Mouse (Mus musculus) intestine, embryonic 14.5 days (tissue): ENCODE results near the gene Gm49450. TPM values are rescaled to one million over a fixed set of nuclear protein-coding genes. Genes with fewer than 3 reads are reported as not detected.

Experiments
- ATAC-seq: fragments of 200-750 bp; cut with Nextera tagmentation; replicated peaks from 2 replicates; pipeline ENCODE4 v1.8.0; 2017; ENCODE audit warnings: low read depth, moderate number of reproducible peaks, moderate TSS enrichment, moderate library complexity; ENCODE audit not compliant: low FRiP score, low TSS enrichment
- DNase-seq: peaks from one replicate; pipeline ENCODE4 v3.0.0-alpha.2; 2018; ENCODE audit warnings: low spot score
- H3K27ac ChIP-seq: fragments of 300-500 bp; sonication (generic); 2 replicates; pipeline ENCODE4 v1.5.1; 2014; ENCODE audit warnings: low read depth, mild to moderate bottlenecking, control low read depth
- H3K27me3 ChIP-seq: fragments of 300-500 bp; sonication (generic); replicated peaks from 2 replicates; pipeline ENCODE4 v1.6.1; 2014; ENCODE audit warnings: low read length, control low read depth; ENCODE audit not compliant: control insufficient read depth, insufficient read depth
- H3K36me3 ChIP-seq: fragments of 300-500 bp; sonication (generic); 2 replicates; pipeline ENCODE4 v1.6.1; 2014; ENCODE audit warnings: low read length, control low read depth; ENCODE audit not compliant: control insufficient read depth, insufficient read depth
- H3K4me1 ChIP-seq: fragments of 300-500 bp; sonication (generic); replicated peaks from 2 replicates; pipeline ENCODE4 v1.6.1; 2014; ENCODE audit warnings: low read length, control low read depth, mixed read lengths; ENCODE audit not compliant: control insufficient read depth, insufficient read depth
- H3K4me2 ChIP-seq: fragments of 300-500 bp; sonication (generic); 2 replicates; pipeline ENCODE4 v1.6.1; 2014; ENCODE audit warnings: low read length
- H3K4me3 ChIP-seq: fragments of 300-500 bp; sonication (generic); 2 replicates; pipeline ENCODE4 v1.5.1; 2014; ENCODE audit warnings: low read depth, low read length, control low read depth, mixed read lengths
- H3K9ac ChIP-seq: fragments of 300-500 bp; sonication (generic); 2 replicates; pipeline ENCODE4 v1.6.1; 2014; ENCODE audit warnings: mild to moderate bottlenecking, low read length
- H3K9me3 ChIP-seq: fragments of 300-500 bp; sonication (generic); 2 replicates; pipeline ENCODE4 v1.6.1; 2016; ENCODE audit warnings: low read length, control low read depth; ENCODE audit not compliant: control insufficient read depth
- WGBS: fragments of 180-500 bp; shearing (Covaris S2); extraction: QIAGEN DNeasy Blood & Tissue Kit; methylation state at CpG from one replicate; pipeline ENCODE4 v1.1.7; 2014; 5-methylcytosine and 5-hydroxymethylcytosine counted together
- polyA plus RNA-seq: library from polyadenylated mRNA; unstranded; fragments of >200 nt; fragmentation: Nextera tagmentation; extraction: Ambion mirVana; gene quantifications from 2 replicates; pipeline ENCODE4 v1.2.1, GENCODE M21; 2014

Gene Gm49450
- polyA plus RNA-seq, 1 experiment from 2014 or later = not detected

- Histone ChIP-seq H3K27ac (no peak overlapping the region), H3K4me1 (peaks cover 6% of the 10 kb centered on the region), H3K27me3 (no peaks in the 10 kb centered on the region), H3K36me3 (no peaks in the 10 kb centered on the region), H3K4me3 (no peak overlapping the region), H3K9ac (no peak overlapping the region), H3K4me2 (no peak overlapping the region), H3K9me3 (no peaks in the 10 kb centered on the region)
- no peak for ATAC-seq
- WGBS = 71% methylated on average over 1 of the region's 1 CpGs
- DNase-seq = no peak
Observed at GRCm38 (mm10) chr15:98884106-98884505, 69.2 kb downstream of the Gm49450 start.

GRCm38 (mm10) chr15:98883661-98884060, 69.7 kb downstream of the Gm49450 start:
- DNase-seq (no peak), ATAC-seq (no peak)
- no peaks in the 10 kb centered on the region for H3K9me3 ChIP-seq
- H3K4me1 ChIP-seq = peaks cover 6% of the 10 kb centered on the region
- no peak overlapping the region for H3K9ac ChIP-seq
- H3K27ac ChIP-seq = no peak overlapping the region
- H3K36me3 ChIP-seq = no peaks in the 10 kb centered on the region
- no peak overlapping the region for H3K4me3 ChIP-seq
- H3K27me3 ChIP-seq = no peaks in the 10 kb centered on the region
- H3K4me2 ChIP-seq = no peak overlapping the region

Other genes starting within 250 kb of the Gm49450 start
- gene Ccdc65, start 245.3 kb downstream of the Gm49450 start, polyA plus RNA-seq = 0.57 and 1.6 TPM in 2 replicates
- 47.9 and 53.1 TPM in 2 replicates for gene Fkbp11, start 225.4 kb downstream of the Gm49450 start, polyA plus RNA-seq
- 34.6 and 37.1 TPM in 2 replicates for gene Arf3, start 190.3 kb downstream of the Gm49450 start, polyA plus RNA-seq
- 0.12 TPM in 1 of 2 replicates, not detected in the other for gene Wnt10b, start 175.4 kb downstream of the Gm49450 start, polyA plus RNA-seq
- not detected in 2 replicates for gene Wnt1, start 163.7 kb downstream of the Gm49450 start, polyA plus RNA-seq
- not detected in 2 replicates for gene Ddn, start 144.1 kb downstream of the Gm49450 start, polyA plus RNA-seq
- gene Prkag1, start 122.0 kb downstream of the Gm49450 start, polyA plus RNA-seq = 77.0 and 77.3 TPM in 2 replicates
- 16.2 and 17.5 TPM in 2 replicates for gene Kmt2d, start 82.3 kb downstream of the Gm49450 start, polyA plus RNA-seq
- 9.5 and 11.4 TPM in 2 replicates for gene Rhebl1, start 59.0 kb downstream of the Gm49450 start, polyA plus RNA-seq
- gene Dhh, start 55.0 kb downstream of the Gm49450 start, polyA plus RNA-seq = 0.62 and 1.0 TPM in 2 replicates
- 4.1 and 5.5 TPM in 2 replicates for gene Lmbr1l, start 35.3 kb downstream of the Gm49450 start, polyA plus RNA-seq
- 1,667 and 1,776 TPM in 2 replicates for gene Tuba1b, start 19.0 kb downstream of the Gm49450 start, polyA plus RNA-seq
- 1,282 and 1,437 TPM in 2 replicates for gene Tuba1a, start 152 bp upstream of the Gm49450 start, polyA plus RNA-seq
- gene Tuba1c, start 76.3 kb upstream of the Gm49450 start, polyA plus RNA-seq = 269 and 276 TPM in 2 replicates
- gene Prph, start 101.6 kb upstream of the Gm49450 start, polyA plus RNA-seq = 54.4 and 56.3 TPM in 2 replicates
- gene Troap, start 121.0 kb upstream of the Gm49450 start, polyA plus RNA-seq = 25.4 and 27.7 TPM in 2 replicates
- 0.16 TPM in 1 of 2 replicates, not detected in the other for gene C1ql4, start 134.3 kb upstream of the Gm49450 start, polyA plus RNA-seq
- 16.3 and 20.2 TPM in 2 replicates for gene Dnajc22, start 139.6 kb upstream of the Gm49450 start, polyA plus RNA-seq
- 38.4 and 41.4 TPM in 2 replicates for gene Spats2, start 172.4 kb upstream of the Gm49450 start, polyA plus RNA-seq